Mouse (Mus musculus) liver, embryonic 13.5 days (tissue): Measurements from ENCODE around the gene Scnn1a. TPM values are rescaled to one million over a fixed set of nuclear protein-coding genes. Genes with fewer than 3 reads are reported as not detected.

Source experiments
- ATAC-seq: fragments of 200-750 bp; cut with Nextera tagmentation; 2 replicates; pipeline ENCODE4 v1.8.0; 2017; ENCODE audit warnings: low read depth, mild to moderate bottlenecking, moderate number of reproducible peaks, moderate library complexity
- DNase-seq: peaks from one replicate; pipeline ENCODE4 v3.0.0; 2022
- H3K27ac ChIP-seq: fragments of 300-500 bp; sonication (generic); 2 replicates; pipeline ENCODE4 v1.5.1; 2015; ENCODE audit warnings: moderate library complexity, mild to moderate bottlenecking, inconsistent platforms
- H3K27me3 ChIP-seq: fragments of 300-500 bp; sonication (generic); 2 replicates; pipeline ENCODE4 v1.6.1; 2015; ENCODE audit warnings: mild to moderate bottlenecking, inconsistent platforms
- H3K36me3 ChIP-seq: fragments of 300-500 bp; sonication (generic); 2 replicates; pipeline ENCODE4 v1.6.1; 2015; ENCODE audit warnings: mild to moderate bottlenecking, inconsistent platforms
- H3K4me1 ChIP-seq: fragments of 300-500 bp; sonication (generic); replicated peaks from 2 replicates; pipeline ENCODE4 v1.6.1; 2015; ENCODE audit warnings: inconsistent platforms
- H3K4me2 ChIP-seq: fragments of 300-500 bp; sonication (generic); 2 replicates; pipeline ENCODE4 v1.6.1; 2015; ENCODE audit warnings: inconsistent platforms, mild to moderate bottlenecking, moderate library complexity
- H3K4me3 ChIP-seq: fragments of 300-500 bp; sonication (generic); replicated peaks from 2 replicates; pipeline ENCODE4 v1.5.1; 2015; ENCODE audit warnings: mild to moderate bottlenecking, inconsistent platforms
- H3K9ac ChIP-seq: fragments of 300-500 bp; sonication (generic); 2 replicates; pipeline ENCODE4 v1.6.1; 2015; ENCODE audit warnings: mild to moderate bottlenecking, inconsistent platforms
- H3K9me3 ChIP-seq: fragments of 300-500 bp; sonication (generic); replicated peaks from 2 replicates; pipeline ENCODE4 v1.6.1; 2016; ENCODE audit warnings: inconsistent platforms
- WGBS: fragments of 180-500 bp; shearing (Covaris S2); methylation state at CpG from one replicate; pipeline ENCODE4 v1.1.7; 2015; ENCODE audit not compliant: insufficient replicate concordance; 5-methylcytosine and 5-hydroxymethylcytosine counted together
- polyA plus RNA-seq: library from polyadenylated mRNA; unstranded; fragments of >200 nt; fragmentation: Nextera tagmentation; extraction: Ambion mirVana; gene quantifications from 2 replicates; pipeline ENCODE4 v1.2.1, GENCODE M21; 2015

The Scnn1a gene
- polyA plus RNA-seq, 1 experiment from 2014 or later = 0.31 TPM

DNA sequence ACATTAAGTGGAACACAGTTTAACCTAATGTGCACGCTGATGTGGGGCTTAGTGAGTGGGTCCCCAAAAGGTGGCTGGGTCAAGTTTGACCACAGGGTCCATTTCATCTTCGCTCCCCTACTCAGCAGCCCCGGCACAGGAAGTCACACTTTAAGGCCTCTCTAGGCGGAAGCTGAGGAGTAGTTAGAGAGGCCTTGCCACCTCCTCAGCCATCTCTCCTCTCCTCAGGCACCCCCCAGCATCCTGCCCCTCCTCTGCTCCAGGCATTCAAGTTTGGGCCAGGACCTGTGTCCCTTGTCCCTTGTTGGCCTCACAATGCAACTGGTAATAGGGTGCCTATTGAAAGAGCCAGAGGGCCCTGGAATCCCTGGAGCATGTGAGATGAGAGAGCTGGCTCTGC is 33.2 kb downstream of the Scnn1a start:
- Histone ChIP-seq H3K4me1 (peaks cover 70% of the 10 kb centered on the region), H3K9ac (no peak overlapping the region)
- WGBS = 24% methylated on average over 4 of the region's 4 CpGs

DNA sequence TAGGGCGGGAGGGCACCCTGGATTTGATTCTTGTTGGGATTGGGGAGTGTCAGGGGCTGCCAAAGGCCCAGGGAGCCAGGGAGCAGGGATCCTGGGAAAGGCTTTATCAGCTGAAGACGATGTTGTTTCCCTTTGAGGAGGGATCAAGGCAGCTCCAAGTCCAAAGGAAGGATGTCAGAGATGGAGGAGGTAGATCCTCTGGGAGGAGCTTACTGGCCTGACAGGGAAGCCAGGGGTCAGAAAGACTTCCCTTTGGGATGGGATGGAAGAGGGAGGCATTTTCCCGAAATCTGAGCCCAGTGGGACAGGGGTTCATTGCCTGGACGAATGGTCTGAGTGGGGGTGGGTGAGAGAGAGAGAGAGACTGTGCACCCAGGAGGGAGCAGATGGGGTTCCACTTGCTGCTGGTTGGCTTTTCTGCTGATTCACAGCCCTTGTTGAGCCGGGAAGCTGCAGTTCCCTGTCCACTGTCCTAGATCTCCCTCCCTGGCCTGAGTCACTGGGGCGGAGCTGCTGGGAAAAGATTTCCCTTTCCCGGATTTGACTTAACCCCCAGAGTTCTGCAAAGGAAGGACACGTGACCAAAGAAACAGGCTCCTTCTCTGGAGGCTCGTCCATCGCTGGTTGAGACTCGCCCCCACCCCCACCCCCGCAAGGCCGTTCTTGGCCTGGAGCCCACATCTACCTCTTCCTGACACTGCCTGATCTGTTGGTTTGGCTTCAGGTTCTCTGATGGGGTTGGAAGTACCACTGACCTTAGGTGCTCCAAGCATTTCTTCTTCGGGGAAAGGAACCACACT is 34.1 kb downstream of the Scnn1a start:
- Histone ChIP-seq H3K36me3 (peaks cover 26% of the 10 kb centered on the region), H3K4me1 (peaks cover 61% of the 10 kb centered on the region), H3K4me2 (peak overlapping the region; percentile 43), H3K9me3 (no peaks in the 10 kb centered on the region), H3K27me3 (no peaks in the 10 kb centered on the region), H3K27ac (peak overlapping the region; percentile 53), H3K9ac (no peak overlapping the region), H3K4me3 (no peak overlapping the region)
- 7% methylated on average over 14 of the region's 14 CpGs for WGBS
- ATAC-seq (no peak; the same call in 1 of the 2 replicates), DNase-seq (no peak)

More for the DNA sequence above, 33.2 kb downstream of the Scnn1a start:
- H3K27me3 ChIP-seq = no peaks in the 10 kb centered on the region
- peak overlapping the region; percentile 53; the same call in 1 of the 2 replicates for H3K27ac ChIP-seq
- peak overlapping the region; percentile 43 for H3K4me2 ChIP-seq
- H3K4me3 ChIP-seq = no peak overlapping the region
- ATAC-seq = no peak
- peaks cover 17% of the 10 kb centered on the region for H3K36me3 ChIP-seq
- no peak for DNase-seq
- no peaks in the 10 kb centered on the region for H3K9me3 ChIP-seq

DNA sequence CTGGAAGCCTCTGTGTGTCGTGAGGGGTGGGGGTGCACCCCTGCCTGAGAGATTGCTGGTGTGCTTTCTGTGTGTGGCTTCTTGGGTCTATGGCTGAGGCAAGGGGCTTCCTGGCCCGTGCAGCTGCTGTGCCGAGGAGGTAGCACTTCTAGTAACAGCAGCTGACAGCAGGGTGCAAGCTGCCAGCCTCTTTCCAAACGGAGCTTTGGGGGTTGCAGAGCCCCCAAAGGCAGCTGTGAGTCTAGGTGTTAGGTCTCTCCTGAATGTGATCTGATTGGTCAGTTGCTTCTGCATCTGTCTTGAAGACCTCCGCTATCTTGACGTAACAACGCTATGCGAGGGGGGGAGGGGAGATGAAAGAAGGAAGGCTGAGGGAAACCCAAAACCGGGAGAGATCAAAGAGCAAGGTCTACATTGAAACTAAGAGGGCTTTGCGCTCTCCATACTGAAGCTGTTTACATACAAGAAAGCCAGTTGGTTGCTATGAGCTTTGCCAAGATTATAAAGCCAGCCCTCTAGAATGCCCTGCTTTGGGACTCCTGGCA is 34.8 kb downstream of the Scnn1a start:
- 0 out of 2 replicates have a peak overlapping the region, but pooled peaks have one; percentile 2 for H3K27ac ChIP-seq
- H3K36me3 ChIP-seq = peaks cover 28% of the 10 kb centered on the region
- H3K9me3 ChIP-seq = no peaks in the 10 kb centered on the region
- H3K4me2 ChIP-seq = peak overlapping the region; percentile 43
- 9% methylated on average over 10 of the region's 10 CpGs for WGBS
- H3K27me3 ChIP-seq = no peaks in the 10 kb centered on the region
- peaks cover 62% of the 10 kb centered on the region for H3K4me1 ChIP-seq
- H3K9ac ChIP-seq = no peak overlapping the region
- H3K4me3 ChIP-seq = no peak overlapping the region
- ATAC-seq (no peak), DNase-seq (no peak)

DNA sequence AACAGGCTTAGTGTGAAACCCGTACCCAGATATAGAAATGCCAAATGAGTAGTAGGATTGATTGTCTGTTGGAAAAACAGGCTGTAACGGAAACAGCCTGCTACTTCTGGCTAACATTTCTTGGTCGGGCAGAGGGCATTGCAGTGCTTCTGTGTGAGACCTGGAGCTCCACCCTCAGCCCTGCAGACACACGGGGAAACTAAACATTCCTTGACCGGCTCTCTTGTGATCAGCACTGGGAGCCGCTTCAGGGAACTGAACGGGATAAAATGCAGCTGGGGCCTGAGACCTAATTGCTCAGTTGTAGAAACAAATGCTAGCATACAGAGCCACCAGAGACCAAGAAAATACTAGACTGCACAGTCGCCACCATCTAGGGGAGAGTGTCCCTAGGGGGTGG is 35.8 kb downstream of the Scnn1a start:
- Histone ChIP-seq H3K4me1 (peaks cover 56% of the 10 kb centered on the region), H3K4me2 (no peak overlapping the region), H3K4me3 (no peak overlapping the region), H3K9me3 (no peaks in the 10 kb centered on the region), H3K36me3 (peaks cover 38% of the 10 kb centered on the region), H3K9ac (no peak overlapping the region), H3K27ac (no peak overlapping the region), H3K27me3 (no peaks in the 10 kb centered on the region)
- ATAC-seq (no peak), DNase-seq (no peak)
- 59% methylated on average over 8 of the region's 8 CpGs for WGBS

DNA sequence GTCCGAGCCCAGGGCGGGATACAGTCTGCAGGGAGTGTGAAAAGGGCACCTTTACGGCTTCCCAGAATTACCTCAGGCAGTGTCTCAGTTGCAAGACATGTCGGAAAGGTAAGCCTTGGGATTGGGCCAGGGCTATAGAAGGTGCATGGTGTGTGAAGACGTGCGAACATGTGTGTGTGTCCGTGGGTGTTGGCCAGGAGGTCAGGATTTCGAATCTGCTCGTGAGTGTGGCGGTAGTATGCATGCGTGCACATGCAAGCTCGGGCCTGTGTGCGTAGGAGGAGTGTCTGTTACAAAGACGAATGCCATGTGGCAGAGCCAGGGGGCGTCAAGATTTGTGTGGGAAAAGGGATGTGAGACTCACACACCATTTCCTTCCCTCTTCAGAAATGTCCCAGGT is 36.9 kb downstream of the Scnn1a start:
- 77% methylated on average over 15 of the region's 15 CpGs for WGBS
- H3K4me1 ChIP-seq = peaks cover 45% of the 10 kb centered on the region
- H3K9ac ChIP-seq = no peak overlapping the region
- DNase-seq = no peak
- no peak for ATAC-seq
- H3K4me3 ChIP-seq = no peak overlapping the region
- H3K9me3 ChIP-seq = no peaks in the 10 kb centered on the region
- H3K36me3 ChIP-seq = peaks cover 49% of the 10 kb centered on the region
- H3K27me3 ChIP-seq = no peaks in the 10 kb centered on the region
- no peak overlapping the region for H3K4me2 ChIP-seq
- no peak overlapping the region for H3K27ac ChIP-seq

DNA sequence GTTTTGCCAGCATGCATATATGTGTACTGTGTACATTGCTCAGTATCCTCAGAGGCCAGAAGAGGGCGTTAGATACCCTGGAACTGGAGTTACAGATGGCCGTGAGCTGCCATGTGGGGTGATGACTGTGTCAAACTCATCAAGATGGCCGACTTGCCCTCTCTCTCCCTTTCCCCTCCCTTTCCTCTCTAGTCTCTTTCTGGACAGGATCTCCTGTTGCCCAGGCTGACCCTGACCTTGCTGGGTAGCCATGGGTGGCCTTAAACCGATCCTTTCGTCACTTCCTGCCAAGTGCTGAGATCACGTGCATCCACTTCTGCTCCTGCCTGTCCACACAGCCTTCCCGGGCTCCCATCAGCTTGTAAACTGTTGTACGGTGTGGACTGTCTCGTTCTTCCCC is 39.5 kb downstream of the Scnn1a start:
- peaks cover 51% of the 10 kb centered on the region for H3K36me3 ChIP-seq
- H3K4me3 ChIP-seq = no peak overlapping the region
- ATAC-seq (0 out of 2 replicates have a peak, but pooled peaks have one; percentile 30), DNase-seq (no peak)
- H3K27ac ChIP-seq = no peak overlapping the region
- no peak overlapping the region for H3K4me2 ChIP-seq
- WGBS = 46% methylated on average over 9 of the region's 9 CpGs
- H3K4me1 ChIP-seq = peaks cover 38% of the 10 kb centered on the region
- no peak overlapping the region for H3K9ac ChIP-seq
- H3K9me3 ChIP-seq = no peaks in the 10 kb centered on the region
- 0 out of 2 replicates have a peak, but pooled peaks cover 7% of the 10 kb centered on the region for H3K27me3 ChIP-seq

DNA sequence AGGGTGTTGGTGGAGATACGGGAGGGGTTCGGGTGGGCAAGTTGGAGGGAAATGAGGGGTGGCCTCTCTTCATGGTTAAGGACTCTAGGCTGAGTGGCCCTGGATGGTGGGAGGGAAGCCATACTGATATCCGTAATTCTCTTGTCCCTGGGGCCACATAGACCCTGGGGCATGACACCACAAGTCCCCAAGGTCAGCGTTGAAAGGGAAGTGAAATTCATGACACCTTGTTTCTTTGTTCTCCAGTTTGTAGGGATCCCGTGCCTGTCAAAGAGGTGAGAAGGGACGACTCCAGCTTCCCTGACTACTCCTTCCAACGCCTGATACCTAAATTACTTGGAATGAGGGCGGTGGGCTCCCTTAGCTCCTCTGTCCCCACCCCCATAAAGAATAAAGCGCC is 40.4 kb downstream of the Scnn1a start:
- no peak for ATAC-seq
- no peak for DNase-seq
- Histone ChIP-seq H3K4me1 (peaks cover 30% of the 10 kb centered on the region), H3K9me3 (no peaks in the 10 kb centered on the region), H3K4me3 (no peak overlapping the region), H3K9ac (no peak overlapping the region), H3K27ac (no peak overlapping the region), H3K4me2 (no peak overlapping the region), H3K36me3 (peaks cover 51% of the 10 kb centered on the region), H3K27me3 (0 out of 2 replicates have a peak, but pooled peaks cover 7% of the 10 kb centered on the region)
- WGBS = 75% methylated on average over 9 of the region's 9 CpGs

DNA sequence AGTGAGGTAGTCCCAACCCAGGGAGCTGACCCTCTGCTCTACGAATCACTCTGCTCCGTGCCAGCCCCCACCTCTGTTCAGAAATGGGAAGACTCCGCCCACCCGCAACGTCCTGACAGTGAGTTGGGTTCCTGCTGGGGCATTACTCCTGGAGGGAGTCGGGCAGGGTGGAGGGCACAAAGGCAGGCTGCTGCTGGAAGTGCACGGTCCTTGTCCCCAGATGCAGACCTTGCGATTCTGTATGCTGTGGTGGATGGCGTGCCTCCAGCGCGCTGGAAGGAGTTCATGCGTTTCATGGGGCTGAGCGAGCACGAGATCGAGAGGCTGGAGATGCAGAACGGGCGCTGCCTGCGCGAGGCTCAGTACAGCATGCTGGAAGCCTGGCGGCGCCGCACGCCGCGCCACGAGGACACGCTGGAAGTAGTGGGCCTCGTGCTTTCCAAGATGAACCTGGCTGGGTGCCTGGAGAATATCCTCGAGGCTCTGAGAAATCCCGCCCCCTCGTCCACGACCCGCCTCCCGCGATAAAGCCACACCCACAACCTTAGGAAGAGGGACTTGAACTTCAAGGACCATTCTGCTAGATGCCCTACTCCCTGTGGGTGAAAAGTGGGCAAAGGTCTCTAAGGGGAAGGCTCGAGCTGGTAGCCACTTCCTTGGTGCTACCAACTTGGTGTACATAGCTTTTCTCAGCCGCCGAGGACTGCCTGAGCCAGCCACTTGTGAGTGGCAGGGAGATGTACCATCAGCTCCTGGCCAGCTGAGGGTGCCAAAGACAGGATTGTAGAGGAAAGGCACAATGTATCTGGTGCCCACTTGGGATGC is 41.2 kb downstream of the Scnn1a start:
- DNase-seq = no peak
- 73% methylated on average over 38 of the region's 38 CpGs for WGBS
- H3K4me2 ChIP-seq = no peak overlapping the region
- no peaks in the 10 kb centered on the region for H3K9me3 ChIP-seq
- H3K36me3 ChIP-seq = peaks cover 51% of the 10 kb centered on the region
- peaks cover 25% of the 10 kb centered on the region for H3K4me1 ChIP-seq
- H3K27me3 ChIP-seq = 0 out of 2 replicates have a peak, but pooled peaks cover 7% of the 10 kb centered on the region
- no peak overlapping the region for H3K27ac ChIP-seq
- no peak overlapping the region for H3K4me3 ChIP-seq
- ATAC-seq = no peak
- no peak overlapping the region for H3K9ac ChIP-seq

DNA sequence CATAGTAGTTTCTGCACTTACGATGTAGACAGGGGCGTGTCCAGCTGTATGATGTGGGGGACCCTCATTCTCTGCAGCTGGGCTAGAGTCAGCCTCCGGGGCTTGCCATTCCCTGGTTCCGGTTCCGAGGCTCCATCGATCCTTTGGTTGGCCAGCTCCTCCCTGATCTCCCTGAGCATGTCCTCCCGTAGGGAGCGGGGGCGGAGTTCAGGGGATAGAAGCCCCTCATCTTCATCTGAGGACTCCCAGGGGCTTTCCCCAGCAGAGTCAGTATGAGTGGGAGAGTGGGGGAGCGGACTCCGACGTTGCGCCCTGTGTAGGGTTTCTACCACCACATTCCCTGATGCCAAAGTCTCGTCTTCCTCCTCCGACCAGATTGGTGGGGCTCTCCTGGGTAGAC is 42.6 kb downstream of the Scnn1a start:
- DNase-seq (no peak), ATAC-seq (peak; percentile 9; the same call in 1 of the 2 replicates)
- Histone ChIP-seq H3K4me1 (peaks cover 30% of the 10 kb centered on the region), H3K9me3 (no peaks in the 10 kb centered on the region), H3K27ac (0 out of 2 replicates have a peak overlapping the region, but pooled peaks have one; percentile 6), H3K27me3 (0 out of 2 replicates have a peak, but pooled peaks cover 7% of the 10 kb centered on the region), H3K4me2 (peak overlapping the region; percentile 38), H3K4me3 (no peak overlapping the region), H3K36me3 (peaks cover 40% of the 10 kb centered on the region), H3K9ac (no peak overlapping the region)
- WGBS = 43% methylated on average over 15 of the region's 15 CpGs

DNA sequence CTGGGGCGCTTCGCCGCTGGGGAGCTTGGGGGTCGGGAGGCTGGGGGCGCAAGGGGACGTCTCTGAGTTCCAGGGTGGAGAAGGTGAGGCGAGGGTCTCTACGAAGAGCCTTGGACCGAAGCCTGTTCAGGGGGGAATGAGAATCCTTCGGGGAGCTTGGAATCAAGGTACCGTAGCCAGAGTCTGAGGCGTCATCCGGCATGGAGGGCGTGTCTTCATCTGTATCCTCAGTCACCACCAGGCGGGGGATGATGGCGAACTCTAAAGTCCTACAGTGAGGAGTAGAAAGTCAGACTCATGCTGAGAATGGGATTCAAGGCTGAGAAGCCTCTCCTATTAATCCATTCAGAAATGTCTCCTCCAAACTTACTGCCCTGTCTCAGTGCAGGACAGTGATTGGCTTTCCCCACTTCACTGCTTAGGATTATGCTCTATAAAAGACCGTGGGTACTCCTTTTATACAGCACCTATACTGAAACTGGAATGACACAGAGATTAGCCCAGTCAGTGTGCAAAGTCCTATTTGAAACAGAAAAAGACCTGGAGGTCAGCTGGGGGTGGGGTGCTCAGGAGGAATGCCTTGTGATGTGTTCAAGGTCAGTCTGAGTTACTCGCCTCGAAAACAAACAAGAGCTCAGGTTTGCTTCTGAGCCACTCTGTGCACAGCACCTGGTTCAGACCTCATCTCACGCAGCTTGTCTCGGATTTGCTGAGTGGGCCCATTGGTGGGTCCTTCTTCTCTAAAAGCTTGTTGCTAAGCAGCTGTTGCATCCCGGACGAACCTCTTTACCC is 43.2 kb downstream of the Scnn1a start:
- Histone ChIP-seq H3K9ac (no peak overlapping the region), H3K4me3 (no peak overlapping the region), H3K27me3 (0 out of 2 replicates have a peak, but pooled peaks cover 7% of the 10 kb centered on the region), H3K36me3 (peaks cover 34% of the 10 kb centered on the region), H3K9me3 (no peaks in the 10 kb centered on the region), H3K4me1 (peaks cover 30% of the 10 kb centered on the region), H3K27ac (0 out of 2 replicates have a peak overlapping the region, but pooled peaks have one; percentile 6), H3K4me2 (peak overlapping the region; percentile 38)
- WGBS = 36% methylated on average over 23 of the region's 23 CpGs
- ATAC-seq (0 out of 2 replicates have a peak, but pooled peaks have one; percentile 24), DNase-seq (no peak)
